Mouse (Mus musculus): Measurements from ENCODE around the gene Unc13a. TPM values are rescaled to one million over a fixed set of nuclear protein-coding genes. Genes with fewer than 3 reads are reported as not detected.

The Unc13a gene
- polyA plus RNA-seq, 1 experiment from 2014 or later, result 5.4 TPM

- DNase-seq (ENCODE audit: low spot score, missing footprints) (no peak), ATAC-seq (ENCODE audit: low FRiP score) (no peak)
- Histone ChIP-seq H3K4me2 (no peak overlapping the region; the same call in 1 of the 2 replicates), H3K4me1 (ENCODE audit: control insufficient read depth, insufficient read depth, low read length) (peaks cover 22% of the 10 kb centered on the region), H3K36me3 (ENCODE audit: control insufficient read depth, insufficient read depth, low read length) (no peaks in the 10 kb centered on the region), H3K9ac (ENCODE audit: low read length) (no peak overlapping the region), H3K4me3 (ENCODE audit: low read depth, low read length) (no peak overlapping the region), H3K9me3 (ENCODE audit: control insufficient read depth, low read length) (no peaks in the 10 kb centered on the region), H3K27ac (ENCODE audit: low read depth, low read length) (no peak overlapping the region), H3K27me3 (ENCODE audit: control insufficient read depth, insufficient read depth, low read length) (no peaks in the 10 kb centered on the region)
- 92% methylated on average over 8 of the region's 8 CpGs for whole genome bisulfite sequencing
Measured at GRCm38 (mm10) chr8:71593556-71594323, 77.8 kb downstream of the Unc13a start.

- peaks cover 22% of the 10 kb centered on the region for H3K4me1 ChIP-seq (ENCODE audit: control insufficient read depth, insufficient read depth, low read length)
- ATAC-seq (ENCODE audit: low FRiP score) (peak; percentile 78), DNase-seq (ENCODE audit: low spot score, missing footprints) (peak; percentile 93)
- H3K9ac ChIP-seq (ENCODE audit: low read length), result peak overlapping the region; percentile 85
- H3K27me3 ChIP-seq (ENCODE audit: control insufficient read depth, insufficient read depth, low read length), result no peaks in the 10 kb centered on the region
- H3K27ac ChIP-seq (ENCODE audit: low read depth, low read length), result peak overlapping the region; percentile 94
- H3K4me3 ChIP-seq (ENCODE audit: low read depth, low read length), result peak overlapping the region; percentile 69
- no peaks in the 10 kb centered on the region for H3K36me3 ChIP-seq (ENCODE audit: control insufficient read depth, insufficient read depth, low read length)
- 5% methylated on average over 60 of the region's 60 CpGs for WGBS
- H3K9me3 ChIP-seq (ENCODE audit: control insufficient read depth, low read length), result no peaks in the 10 kb centered on the region
- peak overlapping the region; percentile 86 for H3K4me2 ChIP-seq
Measured at GRCm38 (mm10) chr8:71592374-71593170, 79.0 kb downstream of the Unc13a start.

DNA sequence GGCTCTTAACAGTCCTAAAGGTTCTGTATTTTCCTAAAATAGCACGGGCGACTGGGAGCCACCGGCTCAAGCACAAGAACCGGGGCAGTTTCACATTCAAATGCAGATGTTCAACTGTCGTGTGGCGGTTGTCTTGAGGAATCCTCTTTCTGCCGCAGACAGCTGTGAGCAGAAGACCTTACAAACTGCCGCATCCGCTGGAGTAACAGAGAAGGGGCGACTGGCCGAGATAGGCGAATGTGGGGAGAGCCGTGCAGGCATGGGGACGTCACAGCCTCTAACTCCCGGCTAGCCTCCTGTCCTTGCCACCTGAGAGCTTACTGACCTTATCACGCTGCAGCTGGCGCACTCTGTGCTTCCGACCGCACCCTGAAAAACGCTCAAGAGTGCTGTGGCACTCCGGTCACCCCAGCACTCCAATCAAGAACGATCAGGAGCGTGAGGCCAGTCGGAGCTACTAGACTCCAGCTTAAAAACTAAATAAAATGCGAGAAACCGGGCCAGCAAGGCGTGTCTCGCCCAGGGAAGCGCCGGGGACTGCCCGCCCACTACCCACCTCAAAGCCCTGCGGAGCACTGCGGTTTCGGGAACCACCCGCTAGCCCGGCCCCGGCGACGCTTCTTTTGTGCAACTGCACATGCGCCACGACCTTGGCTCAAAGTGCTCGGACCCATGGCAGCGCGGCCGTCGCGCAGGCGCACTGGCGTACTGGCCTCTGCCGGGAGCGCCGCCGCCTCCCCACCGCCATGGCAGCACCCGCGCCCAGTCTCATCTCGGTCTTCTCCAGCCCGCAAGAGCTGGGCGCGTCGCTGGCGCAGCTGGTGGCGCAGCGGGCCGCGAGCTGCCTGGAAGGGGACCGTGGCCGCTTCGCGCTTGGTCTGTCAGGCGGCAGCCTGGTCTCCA is 79.8 kb downstream of the Unc13a start, which contains the start of gene Pgls:
Gene Pgls (plus strand): TSS at position 706 of the 903 bp plus-strand sequence.
- DNase-seq (ENCODE audit: low spot score, missing footprints), result peak; percentile 99
- H3K27me3 ChIP-seq (ENCODE audit: control insufficient read depth, insufficient read depth, low read length), result no peaks in the 10 kb centered on the region
- peak; percentile 90 for ATAC-seq (ENCODE audit: low FRiP score)
- no peaks in the 10 kb centered on the region for H3K36me3 ChIP-seq (ENCODE audit: control insufficient read depth, insufficient read depth, low read length)
- H3K4me2 ChIP-seq, result peak within 1 kb of the TSS; percentile 86
- under 1% methylated on average over 60 of the region's 71 CpGs for WGBS
- H3K4me3 ChIP-seq (ENCODE audit: low read depth, low read length), result peak within 1 kb of the TSS; percentile 69
- peak within 1 kb of the TSS; percentile 94 for H3K27ac ChIP-seq (ENCODE audit: low read depth, low read length)
- peak within 1 kb of the TSS; percentile 85 for H3K9ac ChIP-seq (ENCODE audit: low read length)
- H3K9me3 ChIP-seq (ENCODE audit: control insufficient read depth, low read length), result no peaks in the 10 kb centered on the region
- H3K4me1 ChIP-seq (ENCODE audit: control insufficient read depth, insufficient read depth, low read length), result peaks cover 22% of the 10 kb centered on the region

GRCm38 (mm10) chr8:71591017-71591416 is 80.5 kb downstream of the Unc13a start:
- no peaks in the 10 kb centered on the region for H3K27me3 ChIP-seq (ENCODE audit: control insufficient read depth, insufficient read depth, low read length)
- 27% methylated on average over 5 of the region's 5 CpGs for WGBS
- peak overlapping the region; percentile 86 for H3K4me2 ChIP-seq
- peaks cover 18% of the 10 kb centered on the region for H3K4me1 ChIP-seq (ENCODE audit: control insufficient read depth, insufficient read depth, low read length)
- peak overlapping the region; percentile 69 for H3K4me3 ChIP-seq (ENCODE audit: low read depth, low read length)
- H3K9ac ChIP-seq (ENCODE audit: low read length), result peak overlapping the region; percentile 85
- DNase-seq (ENCODE audit: low spot score, missing footprints) (no peak), ATAC-seq (ENCODE audit: low FRiP score) (no peak)
- H3K9me3 ChIP-seq (ENCODE audit: control insufficient read depth, low read length), result no peaks in the 10 kb centered on the region
- peak overlapping the region; percentile 94; the same call in 1 of the 2 replicates for H3K27ac ChIP-seq (ENCODE audit: low read depth, low read length)
- no peaks in the 10 kb centered on the region for H3K36me3 ChIP-seq (ENCODE audit: control insufficient read depth, insufficient read depth, low read length)

DNA sequence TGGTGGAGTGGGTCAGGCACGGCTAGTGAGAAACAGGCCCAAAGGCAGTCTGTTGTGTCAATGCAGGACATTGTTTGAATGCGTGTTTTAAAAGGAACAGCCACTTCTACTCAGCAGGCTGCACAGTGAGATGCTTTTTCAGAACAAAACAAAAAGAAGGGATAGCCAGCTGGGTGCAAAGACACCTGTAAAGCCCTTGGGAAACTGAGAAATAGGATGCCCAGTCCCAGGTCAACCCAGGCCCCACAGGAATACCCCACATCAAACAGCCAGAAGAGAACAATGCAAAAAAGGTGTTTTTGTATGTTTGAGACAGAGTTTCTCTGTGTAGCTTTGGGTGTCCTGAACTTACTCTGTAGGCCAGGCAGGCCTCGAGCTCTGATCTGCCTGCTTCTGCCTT is 82.8 kb downstream of the Unc13a start:
- Histone ChIP-seq H3K4me3 (ENCODE audit: low read depth, low read length) (no peak overlapping the region), H3K4me1 (ENCODE audit: control insufficient read depth, insufficient read depth, low read length) (peaks cover 14% of the 10 kb centered on the region), H3K9ac (ENCODE audit: low read length) (no peak overlapping the region), H3K27me3 (ENCODE audit: control insufficient read depth, insufficient read depth, low read length) (no peaks in the 10 kb centered on the region), H3K36me3 (ENCODE audit: control insufficient read depth, insufficient read depth, low read length) (peaks cover 4% of the 10 kb centered on the region), H3K9me3 (ENCODE audit: control insufficient read depth, low read length) (no peaks in the 10 kb centered on the region), H3K4me2 (no peak overlapping the region), H3K27ac (ENCODE audit: low read depth, low read length) (no peak overlapping the region)
- WGBS, result 71% methylated on average over 3 of the region's 3 CpGs
- DNase-seq (ENCODE audit: low spot score, missing footprints) (no peak), ATAC-seq (ENCODE audit: low FRiP score) (no peak)

GRCm38 (mm10) chr8:71586891-71587290 is 84.7 kb downstream of the Unc13a start:
- H3K27ac ChIP-seq (ENCODE audit: low read depth, low read length), result no peak overlapping the region
- DNase-seq (ENCODE audit: low spot score, missing footprints) (peak; percentile 90), ATAC-seq (ENCODE audit: low FRiP score) (no peak)
- H3K4me1 ChIP-seq (ENCODE audit: control insufficient read depth, insufficient read depth, low read length), result peaks cover 6% of the 10 kb centered on the region; the same call in 1 of the 2 replicates
- no peaks in the 10 kb centered on the region for H3K9me3 ChIP-seq (ENCODE audit: control insufficient read depth, low read length)
- no peak overlapping the region for H3K4me3 ChIP-seq (ENCODE audit: low read depth, low read length)
- H3K27me3 ChIP-seq (ENCODE audit: control insufficient read depth, insufficient read depth, low read length), result no peaks in the 10 kb centered on the region
- WGBS, result 81% methylated on average over 2 of the region's 2 CpGs
- no peak overlapping the region for H3K9ac ChIP-seq (ENCODE audit: low read length)
- peaks cover 4% of the 10 kb centered on the region for H3K36me3 ChIP-seq (ENCODE audit: control insufficient read depth, insufficient read depth, low read length)
- no peak overlapping the region for H3K4me2 ChIP-seq

GRCm38 (mm10) chr8:71580201-71580600 is 91.4 kb downstream of the Unc13a start:
- DNase-seq (ENCODE audit: low spot score, missing footprints) (no peak), ATAC-seq (ENCODE audit: low FRiP score) (no peak)
- WGBS, result 34% methylated on average over 9 of the region's 9 CpGs
- Histone ChIP-seq H3K9ac (ENCODE audit: low read length) (no peak overlapping the region), H3K4me3 (ENCODE audit: low read depth, low read length) (no peak overlapping the region), H3K4me1 (ENCODE audit: control insufficient read depth, insufficient read depth, low read length) (no peaks in the 10 kb centered on the region), H3K36me3 (ENCODE audit: control insufficient read depth, insufficient read depth, low read length) (peaks cover 4% of the 10 kb centered on the region), H3K9me3 (ENCODE audit: control insufficient read depth, low read length) (no peaks in the 10 kb centered on the region), H3K4me2 (no peak overlapping the region), H3K27me3 (ENCODE audit: control insufficient read depth, insufficient read depth, low read length) (no peaks in the 10 kb centered on the region), H3K27ac (ENCODE audit: low read depth, low read length) (no peak overlapping the region)

DNA sequence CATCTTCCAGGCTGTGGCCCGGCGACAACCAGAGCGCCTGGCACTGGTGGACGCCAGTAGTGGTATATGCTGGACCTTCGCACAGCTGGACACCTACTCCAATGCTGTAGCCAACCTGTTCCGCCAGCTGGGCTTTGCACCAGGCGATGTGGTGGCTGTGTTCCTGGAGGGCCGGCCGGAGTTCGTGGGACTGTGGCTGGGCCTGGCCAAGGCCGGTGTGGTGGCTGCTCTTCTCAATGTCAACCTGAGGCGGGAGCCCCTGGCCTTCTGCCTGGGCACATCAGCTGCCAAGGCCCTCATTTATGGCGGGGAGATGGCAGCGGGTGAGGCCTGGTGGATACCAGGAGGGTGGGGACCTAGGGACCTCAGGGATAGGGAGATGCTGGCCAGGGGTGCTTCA is 92.1 kb downstream of the Unc13a start:
- no peaks in the 10 kb centered on the region for H3K9me3 ChIP-seq (ENCODE audit: control insufficient read depth, low read length)
- ATAC-seq (ENCODE audit: low FRiP score) (no peak), DNase-seq (ENCODE audit: low spot score, missing footprints) (no peak)
- H3K27ac ChIP-seq (ENCODE audit: low read depth, low read length), result no peak overlapping the region
- no peak overlapping the region for H3K4me3 ChIP-seq (ENCODE audit: low read depth, low read length)
- peaks cover 3% of the 10 kb centered on the region for H3K36me3 ChIP-seq (ENCODE audit: control insufficient read depth, insufficient read depth, low read length)
- H3K4me2 ChIP-seq, result no peak overlapping the region
- no peaks in the 10 kb centered on the region for H3K4me1 ChIP-seq (ENCODE audit: control insufficient read depth, insufficient read depth, low read length)
- 86% methylated on average over 14 of the region's 14 CpGs for whole genome bisulfite sequencing
- no peak overlapping the region for H3K9ac ChIP-seq (ENCODE audit: low read length)
- no peaks in the 10 kb centered on the region for H3K27me3 ChIP-seq (ENCODE audit: control insufficient read depth, insufficient read depth, low read length)

All from midbrain, embryonic 11.5 days (tissue).